Mouse (Mus musculus) hindbrain, embryonic 14.5 days (tissue): ENCODE results near the gene Tgm5. TPM values are rescaled to one million over a fixed set of nuclear protein-coding genes. Genes with fewer than 3 reads are reported as not detected.
"Not testable (repeated sequence)": the region's sequence is repeated elsewhere in the genome, so short reads cannot be mapped to it uniquely, and the experiment has no call there.

Experiments
- ATAC-seq: fragments of 200-750 bp; cut with Nextera tagmentation; 2 replicates; pipeline ENCODE4 v1.8.0; 2017; ENCODE audit warnings: moderate number of reproducible peaks, mild to moderate bottlenecking, moderate TSS enrichment, moderate library complexity; ENCODE audit not compliant: low FRiP score
- DNase-seq: peaks from one replicate; pipeline ENCODE4 v3.0.0-alpha.2; 2015; ENCODE audit warnings: low spot score
- H3K27ac ChIP-seq: fragments of 300-500 bp; sonication (generic); 2 replicates; pipeline ENCODE4 v1.5.1; 2014; ENCODE audit warnings: mild to moderate bottlenecking, moderate library complexity
- H3K27me3 ChIP-seq: fragments of 300-500 bp; sonication (generic); 2 replicates; pipeline ENCODE4 v1.6.1; 2014; ENCODE audit warnings: mild to moderate bottlenecking, low read length, mixed read lengths; ENCODE audit not compliant: control insufficient read depth, insufficient read depth
- H3K36me3 ChIP-seq: fragments of 300-500 bp; sonication (generic); replicated peaks from 2 replicates; pipeline ENCODE4 v1.6.1; 2014; ENCODE audit not compliant: control insufficient read depth, insufficient read depth
- H3K4me1 ChIP-seq: fragments of 300-500 bp; sonication (generic); replicated peaks from 2 replicates; pipeline ENCODE4 v1.6.1; 2014; ENCODE audit warnings: antibody characterized with exemption, low read length, mixed read lengths; ENCODE audit not compliant: control insufficient read depth, insufficient read depth
- H3K4me2 ChIP-seq: fragments of 300-500 bp; sonication (generic); replicated peaks from 2 replicates; pipeline ENCODE4 v1.6.1; 2014; ENCODE audit warnings: mild to moderate bottlenecking, moderate library complexity
- H3K4me3 ChIP-seq: fragments of 300-500 bp; sonication (generic); replicated peaks from 2 replicates; pipeline ENCODE4 v1.5.1; 2014; ENCODE audit warnings: mild to moderate bottlenecking, low read length
- H3K9ac ChIP-seq: fragments of 300-500 bp; sonication (generic); 2 replicates; pipeline ENCODE4 v1.6.1; 2014
- H3K9me3 ChIP-seq: fragments of 300-500 bp; sonication (generic); 2 replicates; pipeline ENCODE4 v1.6.1; 2016; ENCODE audit warnings: low read length; ENCODE audit not compliant: control insufficient read depth
- WGBS: fragments of 180-500 bp; shearing (Covaris S2); extraction: QIAGEN DNeasy Blood & Tissue Kit; methylation state at CpG from one replicate; pipeline ENCODE4 v1.1.7; 2014; 5-methylcytosine and 5-hydroxymethylcytosine counted together
- polyA plus RNA-seq: library from polyadenylated mRNA; unstranded; fragments of >200 nt; fragmentation: Nextera tagmentation; extraction: Ambion mirVana; gene quantifications from 2 replicates; pipeline ENCODE4 v1.2.1, GENCODE M21; 2014

Tgm5 gene
- polyA plus RNA-seq, 1 experiment from 2014 or later, result 0.24 TPM

- ATAC-seq (no peak), DNase-seq (peak; percentile 26)
- Histone ChIP-seq H3K9me3 (no peaks in the 10 kb centered on the region), H3K4me2 (no peak overlapping the region), H3K4me1 (no peaks in the 10 kb centered on the region), H3K36me3 (0 out of 2 replicates have a peak, but pooled peaks cover 2% of the 10 kb centered on the region), H3K9ac (no peak overlapping the region), H3K4me3 (no peak overlapping the region), H3K27me3 (no peaks in the 10 kb centered on the region), H3K27ac (no peak overlapping the region)
- 91% methylated on average over 8 of the region's 8 CpGs for WGBS
These were observed 86.8 kb downstream of the Tgm5 start for GRCm38 (mm10) chr2:120998863-120999262.

DNA sequence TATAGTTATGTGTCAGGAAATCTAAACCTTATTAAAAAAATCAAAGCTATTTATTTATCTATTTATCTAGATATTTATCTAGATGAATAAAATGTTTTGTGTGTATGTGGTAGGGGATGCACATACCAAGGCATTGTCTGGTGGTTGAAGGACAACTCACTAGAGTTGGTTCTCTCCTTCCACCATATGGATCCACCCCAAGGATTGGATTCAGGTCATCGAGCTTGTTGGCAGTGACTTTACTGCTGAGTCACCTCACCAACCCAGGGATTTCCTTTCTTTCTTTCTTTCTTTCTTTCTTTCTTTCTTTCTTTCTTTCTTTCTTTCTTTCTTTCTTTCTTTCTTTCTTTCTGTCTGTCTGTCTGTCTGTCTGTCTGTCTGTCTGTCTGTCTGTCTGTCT, 89.0 kb downstream of the Tgm5 start:
- H3K4me2 ChIP-seq, H3K27me3 ChIP-seq, ATAC-seq, H3K9ac ChIP-seq, H3K27ac ChIP-seq, H3K4me3 ChIP-seq, H3K4me1 ChIP-seq, DNase-seq, H3K9me3 ChIP-seq: not testable (repeated sequence)
- peaks cover 16% of the 10 kb centered on the region; the same call in 1 of the 2 replicates for H3K36me3 ChIP-seq
- 85% methylated on average over 1 of the region's 1 CpGs for whole genome bisulfite sequencing

Other genes starting within 250 kb of the Tgm5 start
- gene Cdan1, start 235.7 kb downstream of the Tgm5 start, polyA plus RNA-seq, result 8.9 and 9.9 TPM in 2 replicates
- 17.4 and 18.1 TPM in 2 replicates for gene Ttbk2, start 235.2 kb downstream of the Tgm5 start, polyA plus RNA-seq
- 32.8 and 36.3 TPM in 2 replicates for gene Ubr1, start 115.1 kb downstream of the Tgm5 start, polyA plus RNA-seq
- gene Tmem62, start 108.8 kb downstream of the Tgm5 start, polyA plus RNA-seq, result 18.5 and 18.9 TPM in 2 replicates
- gene Ccndbp1, start 77.4 kb downstream of the Tgm5 start, polyA plus RNA-seq, result 76.1 and 87.1 TPM in 2 replicates
- 0.08 and 1.1 TPM in 2 replicates for gene Epb42, start 48.8 kb downstream of the Tgm5 start, polyA plus RNA-seq
- gene Tgm7, start 24.0 kb upstream of the Tgm5 start, polyA plus RNA-seq, result not detected in 2 replicates
- 26.9 and 32.6 TPM in 2 replicates for gene Adal, start 54.6 kb upstream of the Tgm5 start, polyA plus RNA-seq
- gene Lcmt2, start 54.8 kb upstream of the Tgm5 start, polyA plus RNA-seq, result 16.2 and 20.9 TPM in 2 replicates
- 43.3 and 43.7 TPM in 2 replicates for gene Tubgcp4, start 84.8 kb upstream of the Tgm5 start, polyA plus RNA-seq
- gene Zscan29, start 85.3 kb upstream of the Tgm5 start, polyA plus RNA-seq, result 6.6 and 7.7 TPM in 2 replicates
- gene Trp53bp1, start 185.6 kb upstream of the Tgm5 start, polyA plus RNA-seq, result 165 and 170 TPM in 2 replicates
- gene Map1a, start 203.8 kb upstream of the Tgm5 start, polyA plus RNA-seq, result 50.1 and 57.2 TPM in 2 replicates